Mouse (Mus musculus) cerebellum, adult 2 months (tissue): Measurements from ENCODE around the gene Il6st.

ENCODE experiments used
- CTCF ChIP-seq: fragments of 200-500 bp; IDR thresholded peaks from 2 replicates; pipeline ENCODE4 v1.5.1; 2011; ENCODE audit warnings: low read depth, mild to moderate bottlenecking, control low read depth, low read length, moderate library complexity, borderline replicate concordance; ENCODE audit not compliant: insufficient read depth
- POLR2A ChIP-seq: fragments of 200-500 bp; IDR thresholded peaks from 2 replicates; pipeline ENCODE4 v1.6.1; 2011; ENCODE audit warnings: low read length, control low read depth, borderline replicate concordance; ENCODE audit not compliant: insufficient read depth

DNA sequence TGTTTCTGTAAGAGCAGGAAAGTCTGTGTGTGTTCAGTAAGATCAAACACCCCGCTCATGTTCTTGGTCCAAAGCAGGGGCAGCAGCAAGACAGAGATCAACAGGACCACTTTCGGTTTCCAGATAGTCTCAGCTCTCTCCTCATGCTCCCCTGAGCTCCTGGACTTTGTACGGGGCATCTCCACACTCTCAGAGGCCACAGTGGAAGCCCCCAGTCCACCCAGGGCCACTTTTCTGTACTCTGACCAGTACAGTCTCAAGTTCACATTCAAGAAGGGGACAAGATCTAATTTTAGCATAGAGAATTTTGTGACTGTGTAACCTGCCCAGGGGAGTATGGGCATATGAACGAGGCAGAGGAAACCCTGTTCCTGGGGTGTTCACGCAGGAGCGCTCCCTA lies 3.9 kb upstream of the Il6st start:
- no peak for TF ChIP-seq POLR2A
- TF ChIP-seq CTCF: no peak
